Mouse (Mus musculus) brain, embryonic 18.5 days (tissue): ENCODE results near the gene Tle3.

Experiments
- DNase-seq: peaks from one replicate; pipeline ENCODE4 v3.0.0-alpha.2; 2012; ENCODE audit warnings: low read depth, low spot score

Gene Tle3

DNA sequence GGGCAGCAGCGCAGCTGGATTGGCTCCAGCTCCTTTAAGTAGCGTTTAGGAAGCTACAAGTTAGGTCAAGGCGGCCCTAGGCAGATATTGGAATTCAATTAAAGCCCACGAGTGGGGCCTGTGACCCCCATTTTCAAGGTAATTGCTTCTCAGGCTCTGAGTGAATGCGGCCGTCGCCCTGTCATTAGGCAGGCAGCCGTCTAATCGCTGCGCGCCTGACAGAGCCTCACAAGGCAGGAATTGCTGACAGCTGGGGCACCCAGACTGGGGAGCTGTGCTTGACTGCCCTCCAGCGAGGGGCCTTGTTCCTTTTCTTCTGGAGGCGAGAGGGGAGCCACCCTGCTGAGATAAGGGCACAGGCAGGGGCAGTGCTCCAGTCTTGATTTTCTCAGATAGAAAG lies 24.3 kb downstream of the Tle3 start:
- no peak for DNase-seq

DNA sequence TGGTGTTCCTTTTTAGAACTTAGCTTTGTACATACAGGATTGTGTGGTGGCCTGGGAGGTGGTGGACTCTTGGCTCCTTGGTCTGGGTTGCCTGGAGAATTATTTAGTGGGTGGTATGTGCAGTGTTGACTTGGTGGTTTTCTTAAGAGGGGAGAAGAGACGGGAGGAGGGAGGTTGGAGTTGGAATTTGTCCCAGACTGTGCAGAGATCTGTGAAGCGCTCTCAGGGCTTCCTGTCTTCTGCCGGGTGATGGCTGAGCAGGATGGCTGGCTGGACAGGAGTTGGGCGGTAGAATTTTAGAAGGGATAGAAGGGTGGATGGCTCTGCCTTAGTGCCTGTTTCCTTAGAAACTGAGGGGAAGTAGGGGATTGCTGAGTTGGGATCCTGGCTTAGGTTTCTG lies 25.0 kb downstream of the Tle3 start:
- DNase-seq = no peak

- DNase-seq = no peak
Observed at GRCm38 (mm10) chr9:61398160-61398559, 26.0 kb downstream of the Tle3 start.

GRCm38 (mm10) chr9:61400132-61400531 lies 28.0 kb downstream of the Tle3 start:
- DNase-seq = no peak

DNA sequence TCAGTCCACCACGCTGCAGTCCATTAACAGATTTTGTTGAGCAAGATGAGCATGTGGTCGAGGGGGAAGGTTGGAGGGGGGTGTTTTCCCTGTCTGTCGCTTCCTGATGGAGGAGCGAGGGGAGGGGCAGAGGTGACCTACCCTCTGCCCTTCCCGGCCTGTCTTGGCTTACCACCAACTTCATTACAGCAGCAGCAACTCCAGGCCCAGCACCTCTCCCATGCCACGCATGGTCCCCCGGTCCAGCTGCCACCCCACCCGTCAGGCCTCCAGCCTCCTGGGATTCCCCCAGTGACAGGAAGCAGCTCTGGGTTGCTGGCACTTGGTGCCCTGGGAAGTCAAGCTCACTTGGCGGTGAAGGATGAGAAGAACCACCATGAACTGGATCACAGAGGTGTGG lies 29.5 kb downstream of the Tle3 start:
- DNase-seq = no peak

DNA sequence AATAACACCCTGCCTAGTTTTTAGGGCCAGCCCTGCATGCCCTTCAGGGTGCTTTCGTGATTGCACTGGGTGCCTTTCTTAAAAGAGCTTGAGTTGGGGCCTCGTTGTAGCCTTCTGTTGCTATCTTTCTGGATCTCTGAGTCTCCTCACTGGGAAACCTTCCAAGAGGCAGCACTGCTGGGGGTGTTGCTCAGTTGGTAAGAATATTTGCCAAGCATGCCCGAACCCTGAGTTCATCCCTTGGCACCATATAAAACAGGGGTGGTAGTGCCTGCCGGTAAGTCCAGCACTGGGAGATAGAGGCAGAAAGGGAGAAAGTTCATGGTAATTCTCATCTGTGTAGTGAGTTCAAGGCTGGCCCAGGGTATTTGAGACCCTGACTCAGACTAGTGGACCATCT lies 30.1 kb downstream of the Tle3 start:
- no peak for DNase-seq

DNA sequence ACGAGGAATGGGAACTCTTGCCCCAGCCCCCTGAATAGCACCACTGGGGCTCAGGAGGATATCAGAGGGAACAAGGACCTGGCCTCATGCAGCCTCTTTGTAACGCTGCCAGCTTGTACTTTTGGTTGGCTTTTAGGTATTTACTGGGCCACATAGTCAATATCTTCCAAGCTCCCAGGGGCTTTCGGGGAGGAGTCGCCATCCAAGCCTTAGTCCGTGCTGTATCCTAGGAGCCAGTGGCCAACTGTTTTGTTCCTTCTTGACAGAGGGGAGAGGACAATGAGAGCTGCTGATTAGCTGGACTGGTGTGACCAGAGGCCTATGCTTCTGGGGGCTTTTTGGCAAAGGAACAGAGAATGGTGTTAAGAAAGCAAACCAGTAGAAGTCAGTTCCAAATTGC lies 30.6 kb downstream of the Tle3 start:
- no peak for DNase-seq

DNA sequence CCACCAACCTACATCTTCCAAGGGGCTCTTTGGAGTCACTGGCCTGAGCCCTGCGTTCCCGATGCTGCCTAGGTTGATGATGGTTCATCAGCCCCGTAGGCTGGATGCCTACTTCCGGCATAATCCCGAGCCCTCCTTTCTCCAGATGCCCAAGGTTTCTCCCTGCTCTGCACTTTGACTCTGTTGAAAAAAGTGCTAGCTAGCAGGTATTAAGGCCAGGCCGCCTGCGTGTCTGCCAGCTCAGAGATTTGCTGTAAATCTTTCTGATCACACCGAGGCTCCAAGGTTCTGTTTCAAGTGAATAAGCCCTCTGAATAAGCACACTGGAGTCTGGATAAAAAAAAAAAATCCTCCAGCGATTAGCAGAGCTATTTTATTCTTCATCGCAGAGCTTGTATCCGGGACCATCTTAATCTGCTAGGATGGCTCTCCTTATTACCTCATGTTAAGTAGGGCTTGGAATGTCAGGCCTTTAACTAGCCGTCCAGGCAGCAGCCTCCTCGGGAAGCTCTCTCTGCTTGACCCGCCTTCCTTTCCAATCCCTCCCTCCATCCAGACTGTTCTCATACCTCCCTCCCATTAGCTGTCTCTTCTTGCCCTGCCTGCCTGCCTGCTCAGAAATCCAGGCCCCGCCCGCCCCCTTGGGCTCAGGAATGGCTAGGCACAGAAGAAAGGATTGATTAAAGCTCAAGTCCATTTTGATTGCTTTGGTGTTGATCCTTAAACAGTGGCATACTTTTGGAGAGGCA lies 31.9 kb downstream of the Tle3 start:
- DNase-seq = no peak

DNA sequence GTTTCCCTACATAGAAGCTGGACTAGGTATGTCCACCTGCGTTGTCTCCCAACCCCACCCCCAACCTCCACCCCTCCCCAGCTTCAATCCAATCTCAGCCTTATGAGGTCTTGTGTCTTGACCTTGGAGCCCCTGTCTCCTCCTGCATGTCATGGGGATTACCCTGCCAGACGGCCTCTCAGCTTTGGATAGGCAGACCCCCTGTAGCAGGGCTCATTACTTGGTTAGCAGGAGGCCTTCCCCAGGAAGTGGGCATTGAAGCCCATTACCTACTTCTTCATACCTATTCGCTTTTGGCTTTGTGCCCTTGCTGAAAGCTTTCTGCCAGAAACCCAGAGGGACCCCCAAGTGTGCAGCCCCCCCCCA lies 32.4 kb downstream of the Tle3 start:
- no peak for DNase-seq

- peak; percentile 79 for DNase-seq
Observed at GRCm38 (mm10) chr9:61404998-61405621, 32.9 kb downstream of the Tle3 start.

- no peak for DNase-seq
Observed at GRCm38 (mm10) chr9:61406343-61406742, 34.2 kb downstream of the Tle3 start.

DNA sequence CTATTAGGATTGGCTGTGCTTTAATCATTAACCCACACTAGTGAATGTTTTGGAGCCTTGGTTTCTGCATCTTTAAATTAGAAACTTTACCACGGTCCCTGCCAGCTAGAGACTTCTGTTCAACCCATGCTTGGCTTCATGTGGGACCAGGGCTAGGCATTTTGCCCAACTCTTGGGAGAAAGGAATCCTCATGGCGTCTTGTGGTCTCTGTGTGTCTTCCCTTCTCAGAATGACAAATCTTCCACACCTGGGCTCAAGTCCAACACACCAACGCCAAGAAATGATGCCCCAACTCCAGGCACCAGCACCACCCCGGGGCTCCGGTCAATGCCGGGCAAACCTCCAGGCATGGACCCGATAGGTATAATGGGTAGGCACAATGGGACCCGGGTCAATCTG lies 36.9 kb downstream of the Tle3 start:
- no peak for DNase-seq

DNA sequence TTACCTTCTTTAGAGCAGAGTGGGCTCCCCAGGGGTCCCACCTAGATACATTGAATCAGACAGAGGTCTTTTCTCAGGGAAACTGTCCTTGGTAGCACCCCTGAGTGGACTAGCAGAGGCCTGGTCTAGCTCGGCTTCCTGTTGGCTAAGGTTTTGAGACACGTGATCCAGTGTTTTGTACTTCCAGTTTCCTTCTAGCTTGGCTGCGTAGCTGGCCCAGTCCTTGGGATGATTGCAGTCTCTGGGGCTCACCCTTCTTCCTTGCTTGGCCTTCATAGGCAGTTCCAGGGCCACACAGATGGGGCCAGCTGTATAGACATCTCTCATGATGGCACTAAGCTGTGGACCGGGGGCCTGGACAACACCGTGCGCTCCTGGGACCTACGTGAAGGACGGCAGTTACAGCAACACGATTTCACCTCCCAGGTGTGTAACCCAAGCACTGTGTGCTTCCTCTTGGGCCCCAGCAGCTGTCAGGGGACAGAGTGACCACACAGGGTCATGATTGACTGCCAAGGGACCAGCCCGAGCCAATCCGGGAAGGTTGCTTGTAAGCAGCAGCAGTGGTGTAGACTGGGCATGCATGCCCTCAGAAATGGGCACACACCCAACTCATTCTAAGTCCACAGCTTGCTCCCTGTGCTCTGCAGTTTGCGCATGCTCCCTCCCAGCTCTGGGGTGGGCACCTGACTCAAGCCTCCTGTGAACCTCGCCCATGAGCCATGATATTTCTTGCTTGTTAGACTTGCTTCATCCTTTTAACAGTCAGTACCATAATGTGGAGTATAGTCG lies 41.7 kb downstream of the Tle3 start:
- DNase-seq = no peak

DNA sequence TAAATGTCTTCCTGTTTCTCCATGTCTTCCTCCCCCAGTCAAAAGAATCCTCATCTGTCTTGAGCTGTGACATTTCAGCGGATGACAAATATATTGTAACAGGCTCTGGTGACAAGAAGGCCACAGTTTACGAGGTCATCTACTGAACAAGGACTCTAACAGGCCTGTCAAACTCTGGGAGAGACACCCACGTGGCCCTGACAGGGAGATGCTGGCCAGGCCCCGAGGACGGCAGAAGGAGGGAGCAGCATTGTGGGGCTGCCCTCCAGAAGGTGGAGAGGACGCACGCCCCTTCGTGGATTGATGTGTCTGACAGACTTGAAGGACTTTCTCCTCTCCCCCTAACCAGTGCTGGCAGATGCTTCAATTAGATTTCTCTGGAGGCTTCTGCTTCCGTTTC lies 44.4 kb downstream of the Tle3 start:
- no peak for DNase-seq

DNA sequence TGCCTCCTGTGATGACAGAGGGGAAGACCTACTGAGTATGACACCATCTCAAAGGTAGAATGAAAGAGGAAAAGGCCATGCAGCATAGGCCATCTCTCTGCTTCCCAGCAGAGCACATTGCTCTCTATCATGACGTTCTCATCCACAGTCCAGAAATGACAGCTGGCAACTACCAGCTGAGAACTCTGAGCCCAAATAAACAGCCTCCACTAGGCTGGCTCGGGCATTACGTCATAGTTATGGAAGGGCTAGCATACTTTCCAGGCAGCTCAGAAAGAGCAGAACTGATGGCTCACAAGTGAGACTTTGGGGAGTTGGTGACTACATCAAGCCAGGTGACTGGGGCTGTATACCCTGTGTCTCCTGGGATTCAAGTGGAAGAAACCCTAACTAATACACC lies 49.5 kb downstream of the Tle3 start:
- DNase-seq = no peak

GRCm38 (mm10) chr9:61424245-61424644 lies 52.1 kb downstream of the Tle3 start:
- no peak for DNase-seq

DNA sequence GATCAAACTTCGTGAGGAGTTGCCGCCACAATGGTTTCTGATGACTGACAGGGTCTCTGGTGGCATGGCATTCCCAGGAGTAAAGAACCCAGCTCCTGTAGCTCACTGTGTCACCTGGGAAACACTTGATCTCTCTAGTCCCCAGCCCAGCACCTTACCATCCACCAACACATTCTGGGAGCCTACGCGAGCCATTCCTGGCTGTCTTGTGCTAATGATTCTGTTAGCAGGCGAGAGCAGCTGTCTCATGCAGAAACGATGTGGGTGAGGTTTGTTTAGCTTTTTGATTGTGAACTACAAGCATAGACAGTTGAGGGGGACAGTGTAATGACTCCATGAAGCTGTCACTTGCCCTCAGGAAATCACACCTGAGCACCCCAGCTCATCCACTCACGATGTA lies 54.3 kb downstream of the Tle3 start:
- no peak for DNase-seq

DNA sequence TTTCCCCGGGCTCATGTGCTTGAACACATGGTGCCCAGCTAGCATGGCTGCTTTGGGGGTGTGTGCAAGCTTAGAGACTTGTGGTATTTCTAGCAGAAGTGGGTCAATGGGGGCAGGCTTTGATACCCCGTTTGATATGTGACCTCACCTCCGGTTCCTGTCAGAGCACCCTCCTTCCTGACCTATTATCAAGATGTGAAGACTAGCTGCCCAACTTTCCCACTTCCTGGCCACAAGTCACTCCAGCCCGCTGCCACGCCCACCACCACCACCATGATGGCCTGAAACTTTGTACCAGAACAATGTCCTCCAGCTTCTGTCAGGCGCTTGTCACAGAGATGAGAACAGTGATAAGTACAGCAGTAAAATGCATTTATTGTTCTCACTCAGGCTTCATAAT lies 54.9 kb downstream of the Tle3 start:
- DNase-seq = no peak

DNA sequence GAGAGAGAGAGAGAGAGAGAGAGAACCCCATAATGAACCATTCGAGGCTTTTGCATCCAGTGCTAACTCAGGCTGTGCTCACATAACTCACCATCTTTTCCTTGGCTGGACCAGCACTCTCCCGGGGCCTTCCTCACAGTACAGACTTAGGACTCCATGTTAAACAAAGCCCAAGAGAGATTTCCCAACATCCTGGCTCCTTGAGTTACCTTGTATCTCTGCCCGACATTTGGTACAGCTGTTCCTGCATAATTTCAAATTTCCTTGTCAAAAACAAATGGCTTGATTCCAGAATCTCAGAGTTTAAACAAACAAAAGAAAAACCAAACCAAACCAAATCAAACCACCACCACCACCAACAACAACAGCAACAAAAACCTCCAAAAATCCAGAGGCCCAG lies 55.7 kb downstream of the Tle3 start:
- DNase-seq = no peak

DNA sequence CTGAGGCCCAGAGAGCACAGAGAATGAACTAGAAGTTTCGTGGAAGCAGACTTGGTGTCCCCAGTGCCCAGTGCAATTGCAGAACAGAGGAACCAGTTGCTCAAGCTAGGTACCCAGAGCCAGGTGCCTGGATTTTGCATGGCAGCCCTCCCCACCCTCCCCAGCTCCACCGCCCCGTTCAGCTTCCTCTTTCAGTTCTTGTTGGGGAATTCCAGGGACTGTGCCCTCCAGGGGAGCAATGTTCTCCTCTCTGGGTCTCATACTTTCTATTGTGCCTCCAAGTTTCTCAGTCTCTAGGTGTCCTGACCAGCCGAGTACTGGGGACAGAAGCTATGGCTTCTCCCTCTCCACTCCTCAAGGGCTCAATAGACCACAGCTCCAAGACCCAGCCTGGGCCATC lies 59.7 kb downstream of the Tle3 start:
- DNase-seq = no peak

DNA sequence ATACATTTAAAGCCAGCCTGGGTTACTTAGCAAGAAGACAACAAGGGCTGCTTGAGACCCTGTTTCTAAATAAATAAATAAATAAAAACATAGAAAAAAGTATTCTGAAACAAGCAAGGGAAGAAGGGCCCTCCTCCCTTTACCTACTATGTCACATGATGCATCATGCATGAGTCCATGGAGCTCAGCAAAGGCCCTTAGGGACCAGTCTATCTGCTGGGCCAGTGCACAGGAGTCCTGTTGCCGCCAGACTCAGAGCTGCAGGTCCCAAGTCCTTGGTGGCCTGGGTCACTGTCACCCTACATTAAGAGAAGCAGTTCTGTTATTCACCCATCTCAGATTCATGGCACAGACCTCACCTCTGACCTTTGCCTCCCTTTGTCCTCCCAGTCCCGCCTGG lies 61.0 kb downstream of the Tle3 start:
- no peak for DNase-seq

DNA sequence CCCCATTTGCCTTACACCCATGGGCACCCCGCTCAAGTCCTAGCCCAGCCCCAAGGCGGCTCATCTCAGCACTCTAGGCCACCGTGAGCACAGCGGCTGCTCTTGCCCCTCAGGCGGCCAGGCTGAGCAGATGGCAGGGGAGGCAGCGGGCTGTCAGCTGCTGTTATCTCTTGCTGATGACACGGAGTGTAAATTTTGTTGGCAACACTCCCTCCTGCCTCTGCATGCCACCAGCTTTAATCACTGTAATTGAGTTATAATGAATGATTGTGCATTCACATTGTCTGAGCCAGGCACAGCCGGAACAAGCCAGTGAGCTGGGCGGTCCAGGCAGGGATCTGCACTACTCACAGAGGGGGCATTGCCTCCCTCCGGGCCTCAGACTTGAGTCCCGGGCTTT lies 61.9 kb downstream of the Tle3 start:
- DNase-seq = peak; percentile 55
